Mouse (Mus musculus) stomach, postnatal 0 days (tissue): Measurements from ENCODE around the gene Rxrb.

Experiments
- CTCF ChIP-seq: IDR thresholded peaks from 2 replicates; pipeline ENCODE4 v1.5.1; 2016; ENCODE audit warnings: antibody characterized with exemption, low read depth, mild to moderate bottlenecking, moderate library complexity
- EP300 ChIP-seq: optimal IDR thresholded peaks from 2 replicates; pipeline ENCODE3; 2016; ENCODE audit warnings: antibody characterized with exemption

- TF ChIP-seq CTCF: no peak
- no peak for TF ChIP-seq EP300
These were observed 32.1 kb upstream of the Rxrb start for GRCm38 (mm10) chr17:33999341-34000149.
